Mouse (Mus musculus) limb, embryonic 14.5 days (tissue): ENCODE measurements around the gene Sema3b. TPM values are rescaled to one million over a fixed set of nuclear protein-coding genes. Genes with fewer than 3 reads are reported as not detected.

Source experiments
- ATAC-seq: fragments of 200-750 bp; cut with Nextera tagmentation; 2 replicates; pipeline ENCODE4 v1.8.0; 2017; ENCODE audit warnings: low read depth, moderate number of reproducible peaks, moderate TSS enrichment; ENCODE audit not compliant: low FRiP score
- DNase-seq: peaks from one replicate; pipeline ENCODE4 v3.0.0-alpha.2; 2015; ENCODE audit warnings: low spot score
- H3K27ac ChIP-seq: fragments of 300-500 bp; sonication (generic); replicated peaks from 2 replicates; pipeline ENCODE4 v1.5.1; 2014; ENCODE audit warnings: low read depth, mild to moderate bottlenecking, low read length, moderate library complexity, mixed read lengths
- H3K27me3 ChIP-seq: fragments of 300-500 bp; sonication (generic); 2 replicates; pipeline ENCODE4 v1.6.1; 2014; ENCODE audit warnings: low read length, mixed read lengths; ENCODE audit not compliant: control insufficient read depth, insufficient read depth
- H3K36me3 ChIP-seq: fragments of 300-500 bp; sonication (generic); 2 replicates; pipeline ENCODE4 v1.6.1; 2014; ENCODE audit warnings: mild to moderate bottlenecking, low read length, moderate library complexity, mixed read lengths; ENCODE audit not compliant: control insufficient read depth, insufficient read depth
- H3K4me1 ChIP-seq: fragments of 300-500 bp; sonication (generic); 2 replicates; pipeline ENCODE4 v1.6.1; 2014; ENCODE audit warnings: antibody characterized with exemption, low read length, mixed read lengths; ENCODE audit not compliant: control insufficient read depth, insufficient read depth
- H3K4me2 ChIP-seq: fragments of 300-500 bp; sonication (generic); replicated peaks from 2 replicates; pipeline ENCODE4 v1.6.1; 2014; ENCODE audit warnings: low read depth, mild to moderate bottlenecking, low read length, moderate library complexity; ENCODE audit not compliant: severe bottlenecking
- H3K4me3 ChIP-seq: fragments of 300-500 bp; sonication (generic); replicated peaks from 2 replicates; pipeline ENCODE4 v1.5.1; 2014; ENCODE audit warnings: low read length
- H3K9ac ChIP-seq: fragments of 300-500 bp; sonication (generic); 2 replicates; pipeline ENCODE4 v1.6.1; 2014; ENCODE audit warnings: mild to moderate bottlenecking, low read depth, low read length, moderate library complexity; ENCODE audit not compliant: severe bottlenecking
- H3K9me3 ChIP-seq: fragments of 300-500 bp; sonication (generic); 2 replicates; pipeline ENCODE4 v1.6.1; 2016; ENCODE audit warnings: low read length; ENCODE audit not compliant: control insufficient read depth
- POLR2A ChIP-seq: fragments of 200-500 bp; IDR thresholded peaks from 2 replicates; pipeline ENCODE4 v1.8.0; 2012; ENCODE audit warnings: inconsistent platforms, mild to moderate bottlenecking, moderate library complexity, borderline replicate concordance; ENCODE audit not compliant: insufficient read depth, insufficient read length; ENCODE audit errors: extremely low read depth
- WGBS: fragments of 180-500 bp; shearing (Covaris S2); extraction: QIAGEN DNeasy Blood & Tissue Kit; methylation state at CpG from one replicate; pipeline ENCODE4 v1.1.7; 2014; 5-methylcytosine and 5-hydroxymethylcytosine counted together
- polyA plus RNA-seq, 2 experiments: library from polyadenylated mRNA; depleted of rRNA in 1 of 2; stranded (reverse) in 1 of 2; unstranded in 1 of 2; fragments of >200 nt; fragmentation: Nextera tagmentation in 1 of 2; extraction: Ambion mirVana in 1 of 2; gene quantifications; 2 replicates each; pipeline versions ENCODE4 v1.2.1 to v1.2.3; 2012 to 2014

Sema3b gene
- polyA plus RNA-seq, 2 experiments: 11.2 to 23.7 TPM

- 26% methylated on average over 12 of the region's 12 CpGs for WGBS
- H3K9ac ChIP-seq: peak overlapping the region; percentile 21; the same call in 1 of the 2 replicates
- peak overlapping the region; percentile 55 for H3K27ac ChIP-seq
- H3K4me1 ChIP-seq: peaks cover 26% of the 10 kb centered on the region
- H3K4me3 ChIP-seq: no peak overlapping the region
- no peak overlapping the region for H3K4me2 ChIP-seq
- no peaks in the 10 kb centered on the region for H3K36me3 ChIP-seq
- TF ChIP-seq POLR2A: no peak
- ATAC-seq: peak; percentile 48; the same call in 1 of the 2 replicates
- no peak for DNase-seq
- no peaks in the 10 kb centered on the region for H3K9me3 ChIP-seq
- no peaks in the 10 kb centered on the region for H3K27me3 ChIP-seq
These were observed 41.9 kb upstream of the Sema3b start for GRCm38 (mm10) chr9:107650708-107651481.

GRCm38 (mm10) chr9:107650225-107650624, 41.2 kb upstream of the Sema3b start:
- Histone ChIP-seq H3K36me3 (no peaks in the 10 kb centered on the region), H3K4me3 (no peak overlapping the region), H3K4me2 (no peak overlapping the region), H3K9ac (peak overlapping the region; percentile 21; the same call in 1 of the 2 replicates), H3K4me1 (peaks cover 26% of the 10 kb centered on the region), H3K27ac (peak overlapping the region; percentile 55; the same call in 1 of the 2 replicates), H3K27me3 (no peaks in the 10 kb centered on the region), H3K9me3 (no peaks in the 10 kb centered on the region)
- DNase-seq: no peak
- no peak for TF ChIP-seq POLR2A
- no peak for ATAC-seq
- whole genome bisulfite sequencing: 54% methylated on average over 7 of the region's 7 CpGs

GRCm38 (mm10) chr9:107648767-107649166, 39.7 kb upstream of the Sema3b start:
- Histone ChIP-seq H3K27me3 (no peaks in the 10 kb centered on the region), H3K4me1 (peaks cover 35% of the 10 kb centered on the region), H3K27ac (no peak overlapping the region), H3K4me3 (no peak overlapping the region), H3K36me3 (no peaks in the 10 kb centered on the region), H3K9ac (no peak overlapping the region), H3K4me2 (no peak overlapping the region), H3K9me3 (no peaks in the 10 kb centered on the region)
- 73% methylated on average over 3 of the region's 3 CpGs for WGBS
- DNase-seq (no peak), ATAC-seq (no peak)
- TF ChIP-seq POLR2A: no peak

GRCm38 (mm10) chr9:107646975-107647374, 37.9 kb upstream of the Sema3b start:
- no peak for TF ChIP-seq POLR2A
- no peak overlapping the region for H3K4me3 ChIP-seq
- no peaks in the 10 kb centered on the region for H3K9me3 ChIP-seq
- H3K36me3 ChIP-seq: no peaks in the 10 kb centered on the region
- no peak overlapping the region for H3K4me2 ChIP-seq
- no peak overlapping the region for H3K27ac ChIP-seq
- H3K9ac ChIP-seq: no peak overlapping the region
- peaks cover 33% of the 10 kb centered on the region for H3K4me1 ChIP-seq
- DNase-seq (no peak), ATAC-seq (no peak)
- no peaks in the 10 kb centered on the region for H3K27me3 ChIP-seq
- 82% methylated on average over 6 of the region's 6 CpGs for WGBS

GRCm38 (mm10) chr9:107645577-107645976, 36.5 kb upstream of the Sema3b start:
- Histone ChIP-seq H3K4me1 (peaks cover 19% of the 10 kb centered on the region), H3K4me3 (no peak overlapping the region), H3K27me3 (no peaks in the 10 kb centered on the region), H3K36me3 (no peaks in the 10 kb centered on the region), H3K27ac (no peak overlapping the region), H3K9ac (no peak overlapping the region), H3K9me3 (no peaks in the 10 kb centered on the region), H3K4me2 (no peak overlapping the region; the same call in 1 of the 2 replicates)
- no peak for TF ChIP-seq POLR2A
- peak; percentile 75 for ATAC-seq
- WGBS: 9% methylated on average over 5 of the region's 5 CpGs
- peak; percentile 81 for DNase-seq
